Mouse (Mus musculus): ENCODE data around the gene Hdac2. TPM values are rescaled to one million over a fixed set of nuclear protein-coding genes. Genes with fewer than 3 reads are reported as not detected.

The Hdac2 gene
- polyA plus RNA-seq (2015; fragmentation: Illumina TruSeq; extraction: RNeasy Lipid Tissue Mini Kit (QIAGEN cat#74804); ENCODE audit: insufficient read depth, low read depth, low replicate concordance) = 15.8 TPM

GRCm38 (mm10) chr10:36974086-36974675, at the start of gene Hdac2:
Hdac2 (plus strand) TSS chr10:36974544.

Other genes starting within 250 kb of the Hdac2 start
- 16.8 TPM for gene Marcks, start 164.4 kb downstream of the Hdac2 start, polyA plus RNA-seq (2015; fragmentation: Illumina TruSeq; extraction: RNeasy Lipid Tissue Mini Kit (QIAGEN cat#74804); ENCODE audit: insufficient read depth, low read depth, low replicate concordance)

All from pancreas, adult 10 weeks (tissue).